Mouse (Mus musculus) heart, postnatal 0 days (tissue): ENCODE measurements around the gene Gm20425.

Experiments used
- CTCF ChIP-seq: IDR thresholded peaks from 2 replicates; pipeline ENCODE4 v1.5.1; 2016; ENCODE audit warnings: antibody characterized with exemption, control low read depth, low read depth
- EP300 ChIP-seq: IDR thresholded peaks from 2 replicates; pipeline ENCODE4 v1.6.1; 2016; ENCODE audit warnings: antibody characterized with exemption, low read depth

DNA sequence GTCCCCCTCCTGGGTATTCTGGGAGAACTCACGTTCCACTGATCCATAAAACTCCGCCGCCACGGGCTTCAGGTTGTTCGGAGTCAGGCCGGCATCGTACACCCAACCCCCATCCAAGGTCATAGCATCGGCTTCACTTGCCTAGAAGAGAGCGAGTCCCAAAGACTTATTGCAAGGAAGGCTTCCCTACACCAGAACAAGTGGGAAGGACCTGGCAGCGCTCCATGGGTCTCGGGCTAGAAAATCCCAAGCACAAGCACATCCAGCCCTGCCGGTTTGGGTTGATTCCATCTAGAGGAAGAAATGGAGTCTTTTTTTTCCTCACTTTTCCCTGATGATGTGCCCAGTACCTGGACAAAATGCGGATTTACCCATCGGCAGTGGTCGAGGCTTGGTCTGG, 3.3 kb downstream of the Gm20425 start:
- TF ChIP-seq CTCF: no peak
- TF ChIP-seq EP300: no peak
